Mouse (Mus musculus): ENCODE results near the gene Adi1.
A peak's percentile ranks its signal among the peaks of the same experiment; 100 is the strongest.

Gene Adi1

DNA sequence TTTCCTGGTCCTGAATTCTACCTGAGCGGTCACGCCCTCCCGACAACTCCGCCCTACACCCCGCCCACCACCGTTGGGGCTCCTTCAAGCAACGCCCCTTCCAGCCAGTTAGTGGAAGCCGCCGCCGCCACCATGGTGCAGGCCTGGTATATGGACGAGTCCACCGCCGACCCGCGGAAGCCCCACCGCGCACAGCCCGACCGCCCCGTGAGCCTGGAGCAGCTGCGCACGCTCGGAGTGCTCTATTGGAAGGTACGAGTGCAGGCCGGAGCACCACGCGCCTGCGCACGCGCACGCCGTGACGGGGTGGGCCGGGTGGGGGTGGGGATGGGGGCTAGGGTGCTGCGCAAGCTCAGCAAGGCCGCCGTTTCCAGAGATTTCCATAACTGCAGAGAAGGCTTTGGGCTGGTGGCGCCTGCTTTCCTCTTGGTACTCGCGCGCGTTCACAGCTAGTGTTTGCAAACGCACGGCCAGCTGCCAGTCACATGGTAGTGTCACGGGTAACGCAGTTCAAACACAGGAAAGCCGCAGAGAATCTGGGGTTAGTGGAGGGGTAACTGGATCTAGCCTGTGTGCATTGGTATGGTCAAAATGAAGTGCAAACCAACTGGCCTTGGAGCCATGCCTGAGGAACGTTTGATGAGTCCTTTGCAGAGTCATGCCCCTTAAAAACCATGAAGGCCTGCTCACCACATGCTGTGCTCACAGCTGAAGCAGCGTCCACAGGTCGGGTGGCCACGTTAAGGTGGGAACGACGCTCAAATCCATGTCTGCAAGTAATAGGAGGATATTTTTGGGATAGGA lies at the start of gene Adi1:
Gene Adi1, plus strand, starts transcription at position 111 of the 804 bp plus-strand sequence.
- peak; percentile 83 for DNase-seq (ENCODE audit: low spot score)

DNA sequence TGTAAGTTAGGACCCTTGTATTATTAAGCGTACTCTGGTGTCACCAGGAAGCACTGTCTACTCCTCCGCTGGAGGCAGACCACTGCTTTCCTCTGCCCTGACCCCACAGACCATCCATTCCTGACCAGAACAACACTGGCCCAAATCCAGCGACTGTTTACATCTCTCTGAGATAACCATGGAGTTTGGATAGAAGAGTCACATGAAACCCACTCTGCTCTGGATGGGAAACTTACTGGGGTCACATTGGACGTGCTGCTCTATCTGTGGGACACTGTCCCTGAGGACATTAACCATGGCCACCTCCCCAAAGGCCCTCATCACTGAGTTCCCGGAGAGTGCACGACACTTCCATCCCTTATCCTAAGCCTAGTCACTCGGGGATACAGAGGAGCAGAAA lies 49.6 kb upstream of the Adi1 start:
- no peak for DNase-seq (ENCODE audit: low spot score)

DNA sequence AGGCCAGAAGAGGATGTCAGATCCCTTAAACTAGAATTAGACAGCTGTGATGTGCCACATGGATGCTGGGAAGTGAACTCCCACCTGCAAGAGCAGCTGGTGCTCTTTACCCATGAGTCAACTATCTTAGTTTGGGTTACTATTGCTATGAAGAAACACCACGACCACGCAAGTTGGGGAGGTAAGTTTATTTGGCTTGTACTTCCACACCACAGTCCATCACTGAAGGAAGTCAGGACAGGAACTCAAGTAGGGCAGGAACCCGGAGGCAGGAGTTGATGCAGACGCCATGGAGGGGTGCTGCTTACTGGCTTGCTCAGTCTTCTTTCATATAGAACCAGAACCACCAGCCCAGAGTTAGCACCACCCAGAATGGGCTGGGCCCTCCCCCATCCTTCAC lies 47.9 kb upstream of the Adi1 start:
- no peak for DNase-seq (ENCODE audit: low spot score)

DNA sequence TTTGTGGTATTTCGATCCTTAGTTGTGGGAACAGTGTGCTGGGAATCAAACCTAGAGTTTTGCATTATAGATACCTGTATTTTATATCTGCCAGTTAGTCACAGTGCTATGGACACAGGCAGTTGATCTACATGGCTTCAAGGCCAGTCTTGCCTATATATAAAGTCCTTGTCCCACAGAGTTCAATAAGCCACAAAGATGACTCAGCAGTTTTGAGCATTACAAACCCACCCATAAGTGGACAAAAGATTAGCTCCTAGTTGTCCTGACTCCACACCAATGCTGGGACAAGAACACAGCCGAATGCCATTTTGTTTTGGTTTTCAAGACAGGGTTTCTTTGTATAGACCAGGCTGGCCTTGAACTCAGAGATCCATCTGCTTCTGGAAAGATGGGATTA lies 46.6 kb upstream of the Adi1 start:
- no peak for DNase-seq (ENCODE audit: low spot score)

DNA sequence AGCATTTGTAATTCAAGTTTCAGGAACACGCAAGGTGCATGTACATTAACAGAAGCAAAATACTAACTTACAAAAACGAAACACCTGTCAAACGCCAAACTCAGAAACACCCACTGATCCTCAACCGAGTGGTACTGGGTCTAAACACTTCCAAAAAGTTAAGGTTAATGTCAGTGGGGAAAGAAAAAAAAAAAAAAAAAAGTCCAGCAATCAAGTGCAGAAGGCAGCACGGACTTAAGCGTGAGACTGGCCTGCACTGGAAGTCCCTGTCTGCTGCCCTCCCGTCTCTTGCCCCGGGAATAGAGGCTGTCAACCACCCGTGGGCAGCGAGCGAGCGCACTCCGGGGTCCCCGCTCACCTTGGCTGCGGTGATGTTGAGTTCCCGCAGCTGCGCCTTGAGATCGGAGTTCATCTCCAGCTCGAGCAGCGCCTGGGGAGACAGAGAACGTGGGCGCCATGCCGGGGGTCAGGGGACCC lies 39.9 kb upstream of the Adi1 start:
- no peak for DNase-seq (ENCODE audit: low spot score)

DNA sequence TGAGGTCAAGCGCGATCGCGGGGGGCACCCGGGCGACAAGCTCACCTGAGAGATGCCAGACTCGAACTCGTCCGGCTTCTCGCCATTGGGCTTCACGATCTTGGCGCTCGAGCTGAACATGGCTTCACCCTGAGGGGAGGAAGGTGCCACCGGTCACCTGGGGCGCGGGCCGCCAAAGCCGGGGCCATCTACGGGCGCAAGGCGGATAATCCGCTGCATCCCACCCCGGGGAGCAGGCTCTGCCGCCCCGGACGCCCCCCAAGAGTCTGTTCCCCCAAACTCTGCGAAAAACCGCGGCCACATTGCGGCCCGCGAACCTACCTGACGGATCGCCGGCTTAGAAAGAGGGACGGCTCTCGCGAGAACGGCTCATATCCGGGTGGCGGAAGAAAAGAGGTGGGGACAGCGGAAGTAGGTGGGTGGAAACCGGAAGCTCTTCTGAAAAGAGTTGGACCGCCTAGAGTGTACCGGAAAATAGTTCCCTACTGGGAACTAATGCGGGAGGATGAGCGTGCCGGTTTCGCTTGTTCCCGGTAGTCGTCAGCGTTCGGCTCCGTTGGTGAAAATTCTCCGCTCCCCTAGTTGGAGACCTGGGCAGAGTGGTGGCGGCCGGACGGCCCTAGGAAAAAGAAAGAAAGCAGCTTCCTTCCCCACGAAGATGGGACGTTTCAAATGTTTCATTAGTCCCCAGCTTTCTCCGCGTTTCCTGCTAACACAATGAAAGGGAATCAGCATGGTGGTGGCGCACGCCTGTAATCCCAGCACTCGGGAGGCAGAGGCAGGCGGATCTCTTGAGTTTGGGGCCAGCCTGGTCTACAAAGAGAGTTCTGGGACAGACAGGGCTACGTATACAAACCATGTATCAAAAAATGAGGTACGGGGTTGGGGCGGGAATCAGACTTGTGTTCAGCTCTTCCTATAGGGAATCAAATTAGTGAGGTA lies 39.2 kb upstream of the Adi1 start, which contains the start of gene Rps7:
Gene Rps7, minus strand, starts transcription at position 419 of the 942 bp plus-strand sequence.
- DNase-seq (ENCODE audit: low spot score), result peak; percentile 96

DNA sequence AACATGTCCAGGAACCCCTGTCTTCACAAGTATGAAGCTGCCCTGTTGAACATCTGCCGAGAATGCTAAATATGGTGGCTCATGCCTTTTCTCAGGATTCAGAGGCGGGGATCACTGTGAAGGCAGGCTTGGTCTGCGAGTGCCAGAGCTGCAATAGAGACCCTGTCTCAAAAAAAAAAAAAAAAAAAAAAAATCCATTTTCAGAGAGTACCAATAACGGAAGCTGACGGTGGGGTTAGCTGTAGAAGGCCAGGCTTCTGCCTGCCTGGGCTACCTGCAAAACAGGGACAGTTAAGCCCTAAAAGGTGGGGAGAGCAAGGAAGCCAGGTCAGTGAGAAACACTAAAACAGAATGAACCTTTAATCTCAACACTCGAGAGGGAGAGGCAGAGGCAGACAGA lies 38.5 kb upstream of the Adi1 start:
- no peak for DNase-seq (ENCODE audit: low spot score)

DNA sequence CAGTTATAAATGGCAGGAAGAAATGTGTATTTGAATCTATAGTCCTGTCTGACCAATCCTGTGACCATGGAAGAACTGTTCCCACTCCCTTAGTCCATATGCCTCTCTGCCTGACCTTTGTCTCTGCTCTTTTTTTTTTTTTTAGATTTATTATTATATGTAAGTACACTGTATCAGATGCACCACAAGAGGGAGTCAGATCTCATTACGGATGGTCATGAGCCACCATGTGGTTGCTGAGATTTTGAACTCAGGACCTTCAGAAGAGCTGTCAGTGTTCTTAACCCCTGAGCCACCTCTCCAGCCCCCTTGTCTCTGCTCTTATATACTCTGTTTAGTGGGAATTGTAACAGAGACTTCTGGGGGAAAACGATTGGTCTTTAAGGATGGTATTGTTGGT lies 36.3 kb upstream of the Adi1 start:
- DNase-seq (ENCODE audit: low spot score), result no peak

DNA sequence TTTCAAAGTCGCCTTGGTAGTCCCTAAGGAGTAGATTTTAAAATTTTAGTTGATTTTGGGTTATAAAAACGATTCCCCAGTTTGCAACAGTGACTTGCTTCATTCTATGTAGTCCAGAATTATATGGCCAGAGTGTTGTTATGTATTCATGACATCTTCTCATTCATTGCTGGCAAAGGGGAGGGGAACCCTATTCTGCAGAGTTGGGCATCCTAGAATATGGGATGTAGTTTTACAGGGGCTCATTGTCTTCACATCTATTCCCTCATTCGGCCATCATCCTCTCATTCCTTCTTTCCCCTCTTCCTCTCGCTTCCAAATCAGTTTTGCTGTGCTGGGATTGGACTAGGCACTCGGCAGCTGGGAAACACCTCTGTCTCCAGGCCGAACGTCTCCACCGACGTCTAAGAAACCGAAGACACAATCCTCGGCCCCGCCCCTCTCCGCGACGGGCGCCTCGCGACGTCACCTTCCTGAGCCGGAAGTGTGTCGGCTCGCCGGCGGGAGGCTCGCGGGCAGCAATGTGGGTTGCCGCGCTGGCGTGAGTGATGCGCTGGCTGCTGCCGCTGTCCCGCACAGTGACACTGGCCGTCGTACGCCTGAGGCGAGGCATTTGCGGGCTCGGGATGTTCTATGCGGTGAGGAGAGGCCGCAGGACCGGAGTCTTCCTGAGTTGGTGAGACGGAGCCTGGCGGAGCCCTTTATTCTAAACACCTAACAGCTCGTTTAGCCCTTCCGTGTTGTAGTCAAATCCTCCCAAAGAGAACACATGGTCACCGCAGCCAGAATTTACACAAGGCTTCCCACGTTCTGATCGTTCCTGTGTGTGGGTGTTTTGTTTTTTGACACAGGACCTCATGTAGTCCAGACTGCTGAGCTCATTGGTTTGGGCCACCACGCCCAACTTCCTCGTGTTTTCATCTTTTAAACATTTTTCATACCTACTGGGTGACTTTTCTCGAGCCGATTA lies 25.6 kb upstream of the Adi1 start, which contains the start of gene Rnaseh1:
Gene Rnaseh1, plus strand, starts transcription at position 462 of the 970 bp plus-strand sequence.
- DNase-seq (ENCODE audit: low spot score), result peak; percentile 91

DNA sequence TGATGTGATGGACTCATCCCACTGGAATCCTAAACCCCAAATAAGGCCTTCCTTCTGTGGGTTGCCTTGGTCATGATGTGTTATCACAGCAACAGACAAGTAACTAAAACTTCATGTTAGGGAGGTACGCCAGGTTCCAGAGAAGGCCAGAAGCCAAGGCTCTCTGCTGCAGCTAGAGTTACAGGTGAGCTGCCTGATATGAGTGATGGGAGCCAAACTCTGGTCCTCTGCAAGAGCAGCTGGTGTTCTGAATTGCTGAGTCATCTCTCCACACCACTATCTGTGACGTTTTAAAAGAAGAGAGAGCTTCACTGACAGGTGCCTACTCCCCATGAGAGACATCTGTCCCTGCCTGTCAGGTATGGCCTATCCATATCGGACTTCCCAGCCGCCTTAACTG lies 12.4 kb upstream of the Adi1 start:
- no peak for DNase-seq (ENCODE audit: low spot score)

DNA sequence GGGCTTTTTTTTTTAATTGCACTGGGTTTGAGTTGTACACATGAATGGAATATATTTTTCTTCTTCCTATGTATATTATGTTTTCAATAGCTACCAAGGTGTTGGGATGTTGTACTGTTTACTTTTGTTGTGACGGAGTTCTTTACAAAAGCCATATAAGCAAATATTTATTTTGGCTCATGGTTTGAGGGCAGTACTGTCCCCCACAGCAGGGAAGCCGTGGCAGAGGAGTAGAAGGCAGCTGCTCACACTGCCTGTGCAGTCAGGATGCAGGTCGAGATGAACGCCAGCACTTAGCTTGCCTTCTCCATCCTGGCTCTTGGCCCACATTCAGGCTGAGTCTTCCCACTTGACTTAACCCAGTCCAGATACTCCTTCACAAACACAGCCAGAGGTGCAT lies 8.3 kb upstream of the Adi1 start:
- DNase-seq (ENCODE audit: low spot score), result no peak

DNA sequence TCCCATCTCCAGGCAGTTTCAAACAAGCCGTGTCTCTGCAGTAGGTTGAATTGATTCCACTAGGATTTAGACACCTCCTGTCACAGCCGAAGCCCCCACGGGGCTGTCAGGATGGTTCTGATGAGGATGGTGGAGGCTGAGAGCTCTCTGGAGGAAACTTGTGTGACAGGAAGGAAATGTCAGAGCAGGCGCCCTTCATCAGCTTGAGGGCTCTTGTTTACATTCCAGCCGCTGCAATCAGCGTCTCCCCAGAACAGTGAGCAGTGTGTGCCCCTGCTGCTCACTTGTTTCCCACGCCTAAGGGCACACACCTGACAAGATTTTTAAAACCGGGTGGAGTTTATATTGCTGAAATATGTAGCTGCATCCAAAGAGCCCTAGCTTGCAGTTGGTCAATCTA lies 7.7 kb upstream of the Adi1 start:
- no peak for DNase-seq (ENCODE audit: low spot score)

DNA sequence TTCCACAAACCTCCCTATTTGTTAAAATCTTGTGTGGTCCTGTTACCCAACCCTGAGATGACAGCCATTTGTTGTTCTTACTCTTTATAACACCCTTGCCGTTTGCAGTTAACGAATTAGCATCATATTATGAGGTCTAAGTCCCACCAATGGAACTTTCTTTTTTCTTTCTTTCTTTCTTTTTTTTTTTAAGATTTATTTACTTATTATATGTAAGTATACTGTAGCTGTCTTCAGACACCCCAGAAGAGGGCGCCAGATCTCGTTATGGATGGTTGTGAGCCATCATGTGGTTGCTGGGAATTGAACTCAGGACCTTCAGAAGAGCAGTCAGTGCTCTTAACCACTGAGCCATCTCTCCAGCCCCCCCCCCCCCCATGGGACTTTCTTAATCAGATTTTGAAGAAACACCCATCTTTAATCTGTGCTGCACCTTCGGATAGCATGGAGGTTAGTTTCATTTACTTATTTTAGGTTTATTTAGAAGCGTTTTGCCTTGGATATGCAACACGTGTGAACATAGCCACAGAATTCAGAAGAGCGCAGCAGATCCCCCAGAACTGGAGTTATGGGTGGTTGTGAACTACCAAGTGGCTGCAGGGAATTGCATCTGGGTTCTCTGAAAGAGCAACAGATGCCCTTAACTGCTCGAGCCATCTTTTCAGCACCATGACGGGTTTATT lies 852 bp upstream of the Adi1 start:
- DNase-seq (ENCODE audit: low spot score), result no peak

DNA sequence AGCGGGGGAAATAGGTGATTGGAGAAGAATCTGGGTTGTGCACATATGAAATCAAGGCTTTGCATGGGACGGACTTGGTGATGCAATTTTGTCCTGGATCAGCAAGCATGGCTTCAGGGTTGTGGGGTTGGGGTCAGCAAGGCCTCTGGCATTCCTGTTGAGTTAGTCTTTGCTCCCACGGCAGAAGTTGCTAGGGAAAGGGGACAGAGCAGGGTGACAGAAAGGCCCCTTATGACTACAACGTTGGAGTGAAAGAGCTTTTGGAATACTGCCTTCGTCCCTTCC lies 836 bp downstream of the Adi1 start:
- DNase-seq (ENCODE audit: low spot score), result no peak

DNA sequence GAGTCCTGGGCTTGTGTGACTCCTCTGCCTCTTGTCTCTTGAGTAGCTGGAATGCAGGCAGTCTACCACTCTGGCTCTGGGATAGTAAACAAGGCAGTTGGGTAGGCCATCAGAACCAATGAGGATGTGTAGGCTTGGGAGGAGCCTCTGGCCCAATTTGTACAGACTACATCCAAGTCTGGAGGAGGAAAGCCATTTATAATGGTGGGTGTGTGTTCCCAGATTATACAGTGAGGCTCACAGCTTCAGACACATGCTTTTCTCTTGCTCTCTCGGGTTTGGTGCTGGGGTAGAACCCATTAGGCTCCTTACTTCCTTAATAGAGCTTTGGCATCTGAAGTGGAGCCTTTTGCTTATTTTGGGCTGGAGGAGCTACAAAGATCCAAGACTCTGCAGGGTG lies 9.6 kb downstream of the Adi1 start:
- DNase-seq (ENCODE audit: low spot score), result no peak

DNA sequence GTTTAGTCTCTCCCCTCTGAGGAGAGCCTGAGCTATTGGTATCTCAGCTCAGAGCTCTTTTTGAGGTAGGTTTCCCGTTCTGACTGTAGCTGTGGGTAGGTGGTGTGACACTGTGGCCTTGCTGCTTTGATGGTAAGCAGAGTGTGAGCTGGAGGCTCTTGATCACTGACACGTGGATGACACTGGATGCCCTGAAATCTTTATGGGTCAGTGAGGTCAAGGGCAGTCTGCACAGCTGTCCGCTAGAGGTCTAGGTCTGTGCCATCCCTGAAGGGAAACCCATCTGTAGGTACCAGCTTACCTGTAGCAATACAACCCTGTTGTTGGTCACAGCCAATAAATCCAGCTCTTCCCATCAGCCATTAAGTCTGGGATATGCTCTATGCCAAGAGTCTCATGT lies 10.7 kb downstream of the Adi1 start:
- no peak for DNase-seq (ENCODE audit: low spot score)

DNA sequence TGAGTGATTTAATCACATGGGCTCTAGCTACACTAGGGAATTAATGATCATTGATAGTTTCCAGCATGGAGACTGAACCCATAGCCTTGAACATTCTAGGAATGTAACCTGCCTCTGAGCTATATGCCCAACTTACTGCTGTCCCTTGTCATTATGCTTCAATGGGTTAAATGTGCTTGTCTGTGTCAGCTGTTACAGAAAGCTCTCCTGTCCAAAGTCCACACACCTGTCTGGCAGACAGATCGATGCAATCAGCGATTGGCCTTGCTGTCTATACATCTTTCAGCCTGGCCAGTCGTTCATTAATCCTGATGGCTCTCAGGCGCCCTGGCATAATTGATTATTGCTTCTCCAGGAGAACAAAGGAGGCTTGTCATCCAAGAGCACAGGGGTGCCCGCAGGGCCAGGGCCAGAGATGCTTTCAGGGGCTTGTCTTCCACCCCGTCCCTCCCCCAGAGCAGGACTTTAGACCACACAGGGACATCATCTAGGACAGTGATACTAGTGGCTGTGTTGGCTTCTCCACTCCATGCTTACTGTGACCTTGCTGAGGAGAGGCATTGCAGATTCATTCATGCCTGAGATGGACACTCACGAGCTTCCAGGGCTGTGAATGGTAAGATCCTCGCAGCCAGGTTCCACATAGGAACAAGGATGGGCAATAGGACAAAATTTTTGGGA lies 11.3 kb downstream of the Adi1 start:
- DNase-seq (ENCODE audit: low spot score), result peak; percentile 20

DNA sequence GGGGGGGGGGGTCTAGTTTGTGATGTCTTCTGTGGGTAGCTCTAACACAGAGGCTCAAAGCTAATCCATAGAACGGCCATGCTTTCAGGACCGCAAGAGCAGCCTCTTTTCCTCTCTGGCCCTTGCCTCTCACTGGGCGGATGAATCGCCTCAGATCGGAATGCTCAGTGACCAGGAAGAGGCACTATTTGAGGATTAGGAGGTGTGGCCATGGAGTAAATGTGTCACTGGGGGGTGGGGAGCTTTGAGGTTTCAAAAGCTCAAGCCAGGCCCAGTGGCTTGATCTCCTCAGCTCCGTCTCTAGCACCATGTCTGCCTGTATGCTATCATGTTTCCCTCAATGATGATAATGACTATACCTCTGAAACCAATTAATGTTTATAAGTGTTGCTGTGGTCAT lies 14.0 kb downstream of the Adi1 start:
- no peak for DNase-seq (ENCODE audit: low spot score)

DNA sequence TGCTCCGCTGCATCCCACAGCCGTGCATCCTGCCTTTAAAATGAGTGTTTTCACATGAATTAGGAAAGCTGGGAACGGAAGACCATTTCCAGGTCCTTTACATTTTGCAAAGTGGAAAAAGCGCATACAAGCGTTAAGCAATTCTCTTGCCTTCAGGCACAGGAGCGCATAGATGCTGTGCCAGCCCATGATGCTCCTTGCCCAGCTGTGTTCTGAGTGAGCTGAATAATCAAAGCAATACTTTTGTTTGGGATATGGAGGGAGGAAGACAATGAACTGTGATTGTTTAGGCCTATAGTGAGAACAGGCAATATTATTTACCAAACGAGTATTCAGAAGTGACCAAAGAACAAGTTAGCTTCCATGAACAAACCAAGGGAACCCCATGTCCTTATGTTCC lies 15.7 kb downstream of the Adi1 start:
- no peak for DNase-seq (ENCODE audit: low spot score)

DNA sequence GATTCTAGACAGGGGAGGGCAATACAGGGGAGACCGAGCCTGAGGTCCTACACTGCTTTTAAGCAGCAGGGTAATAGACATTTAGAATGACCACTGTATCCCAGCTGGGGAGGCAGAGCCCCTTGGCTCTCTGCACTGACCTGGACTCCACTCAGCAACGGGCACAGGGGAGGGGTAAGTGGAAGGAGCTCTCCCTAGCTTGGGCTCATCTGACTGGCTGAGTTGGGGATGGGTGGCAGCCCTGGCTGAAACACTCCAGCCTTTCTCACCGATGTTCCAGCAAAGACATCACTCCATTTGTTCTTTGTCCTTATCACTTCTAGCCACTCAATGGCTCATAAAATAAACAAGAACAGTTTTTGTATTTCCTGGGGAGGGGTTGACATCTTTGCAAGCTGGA lies 18.7 kb downstream of the Adi1 start:
- no peak for DNase-seq (ENCODE audit: low spot score)

DNA sequence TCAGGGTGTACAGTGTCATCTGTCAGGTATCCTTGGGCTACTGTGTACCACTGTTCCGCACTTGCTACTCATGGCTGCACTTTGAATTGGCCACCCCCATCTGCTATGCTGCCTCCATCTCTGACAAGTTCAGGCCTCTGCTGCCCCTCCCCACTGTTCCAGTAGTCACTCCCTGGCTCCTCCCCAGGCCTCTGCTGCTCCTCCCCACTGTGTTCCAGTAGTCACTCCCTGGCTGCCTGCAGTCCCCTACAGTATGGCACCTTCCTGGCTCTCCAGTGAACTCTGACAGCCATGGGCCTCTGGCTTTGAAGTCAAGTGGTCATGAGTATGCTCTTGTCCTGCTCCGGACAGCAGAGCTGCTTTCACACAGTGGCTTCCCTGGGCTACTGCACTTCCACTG lies 19.2 kb downstream of the Adi1 start:
- DNase-seq (ENCODE audit: low spot score), result no peak

All from retina, embryonic 14.5 days (tissue).